8 mouse cellular contexts compared by ENCODE assay signal in genomic region chr13:113615971-113616671, GRCm38 (mm10). TPM values are rescaled to one million over a fixed set of nuclear protein-coding genes. Genes with fewer than 3 reads are reported as not detected.
A peak's percentile ranks its signal among the peaks of the same experiment; 100 is the strongest.
DNase-seq lines count a peak whose midpoint lies in the region; ATAC-seq and TF ChIP-seq lines count a peak whose summit lies in the region.

No protein-coding gene starts in this region.

- no peak for TF ChIP-seq POLR2A in small intestine, adult 2 months (IDR thresholded peaks at IDR 0.05; ENCODE audit: low read depth, low read length)

- intact Hi-C loops in left cerebral cortex, adult 2 months (cut with DNase I), result loop anchor here (2.0 to 5.0 kb wide), 6 partner anchors 27 to 569 kb away; partner anchors contain the start of gene Gpx8

- peak overlapping the region; percentile 96 for H3K27ac ChIP-seq in left cerebral cortex, adult 2 months
- H3K27ac ChIP-seq in hindbrain, embryonic 10.5 days, result peak overlapping the region; percentile 93
- H3K27ac ChIP-seq in limb, embryonic 13.5 days, result peak overlapping the region; percentile 80
- H3K27ac ChIP-seq in small intestine, adult 2 months (ENCODE audit: insufficient read depth, low read depth, low read length), result peak overlapping the region; percentile 56

- peak overlapping the region; percentile 97 for H3K4me2 ChIP-seq in limb, embryonic 13.5 days (replicated peaks)

- WGBS in hindbrain, embryonic 10.5 days, result 12% methylated on average over 8 of the region's 8 CpGs
- 12% methylated on average over 8 of the region's 8 CpGs for WGBS in limb, embryonic 13.5 days
- WGBS in small intestine, adult 2 months, result 15% methylated on average over 8 of the region's 8 CpGs

- TF ChIP-seq CTCF in left cerebral cortex, adult 2 months (IDR thresholded peaks at IDR 0.05), result no peak
- no peak for TF ChIP-seq CTCF in small intestine, adult 2 months (IDR thresholded peaks at IDR 0.05; ENCODE audit: extremely low read depth, insufficient read length, insufficient replicate concordance, low read depth, low read length)

- DNase-seq in left cerebral cortex, adult 2 months (ENCODE audit: extremely low spot score in 1 of 2, low spot score in 2 of 2), result no peak
- DNase-seq in left cerebral cortex, adult 8-10 months (ENCODE audit: low spot score in 2 of 2), result no peak
- peak; percentile 50 for DNase-seq in brain, adult 2 months (ENCODE audit: low read depth, low spot score)
- DNase-seq in hindbrain, embryonic 10.5 days (ENCODE audit: low spot score), result peak; percentile 28
- no peak for DNase-seq in right cerebral cortex, adult 2 months (ENCODE audit: low spot score in 2 of 2)
- no peak for DNase-seq in frontal cortex, postnatal 10 days (ENCODE audit: low spot score in 2 of 2)

- H3K27me3 ChIP-seq in hindbrain, embryonic 10.5 days (ENCODE audit: insufficient read depth, poor library complexity, severe bottlenecking), result no peaks in the 10 kb centered on the region
- no peaks in the 10 kb centered on the region for H3K27me3 ChIP-seq in limb, embryonic 13.5 days
- no peaks in the 10 kb centered on the region for H3K27me3 ChIP-seq in small intestine, adult 2 months (ENCODE audit: control insufficient read depth, insufficient read depth, low read length)

- H3K9me3 ChIP-seq in hindbrain, embryonic 10.5 days, result no peaks in the 10 kb centered on the region
- H3K9me3 ChIP-seq in limb, embryonic 13.5 days, result no peaks in the 10 kb centered on the region

- peak overlapping the region; percentile 96 for H3K9ac ChIP-seq in limb, embryonic 13.5 days

- peaks cover 71% of the 10 kb centered on the region for H3K4me1 ChIP-seq in hindbrain, embryonic 10.5 days (replicated peaks)
- peaks cover 64% of the 10 kb centered on the region for H3K4me1 ChIP-seq in limb, embryonic 13.5 days
- H3K4me1 ChIP-seq in small intestine, adult 2 months (ENCODE audit: control insufficient read depth, insufficient read depth, insufficient read length, low read length), result peaks cover 28% of the 10 kb centered on the region

- H3K4me3 ChIP-seq in left cerebral cortex, adult 2 months, result peak overlapping the region; percentile 82
- H3K4me3 ChIP-seq in hindbrain, embryonic 10.5 days, result peak overlapping the region; percentile 86
- H3K4me3 ChIP-seq in limb, embryonic 13.5 days, result peak overlapping the region; percentile 88
- peak overlapping the region; percentile 80 for H3K4me3 ChIP-seq in small intestine, adult 2 months (ENCODE audit: low read depth, low read length)

- no peak for ATAC-seq in limb, embryonic 13.5 days (ENCODE audit: low FRiP score, low read depth)

- peaks cover 14% of the 10 kb centered on the region; the same call in 1 of the 2 replicates for H3K36me3 ChIP-seq in hindbrain, embryonic 10.5 days
- peaks cover 15% of the 10 kb centered on the region; the same call in 1 of the 2 replicates for H3K36me3 ChIP-seq in limb, embryonic 13.5 days
- 0 out of 2 replicates have a peak, but pooled peaks cover 3% of the 10 kb centered on the region for H3K36me3 ChIP-seq in small intestine, adult 2 months (ENCODE audit: control insufficient read depth, insufficient read depth, low read length)

RNA-seq across cellular contexts. Expression of gene Snx18, which starts 2.2 kb away (rescaled TPM):
- 10 to 100 TPM; 22.6 to 22.8 TPM for total RNA-seq in left cerebral cortex, adult 2 months (2021)
- total RNA-seq in left cerebral cortex, adult 8-10 months (2022), result 10 to 100 TPM; 21.5 to 24.6 (median 22.9) TPM
- 18.1 and 18.4 TPM in 2 replicates for polyA plus RNA-seq in hindbrain, embryonic 10.5 days (2016; fragmentation: Nextera tagmentation; extraction: Ambion mirVana)
- 23.2 and 23.5 TPM in 2 replicates for polyA plus RNA-seq in limb, embryonic 13.5 days (2015; fragmentation: Nextera tagmentation; extraction: Ambion mirVana)
- 9.2 and 11.1 TPM in 2 replicates for polyA plus RNA-seq in small intestine, adult 2 months (2012; rRNA removed)

RNA-seq across cellular contexts. Expression of gene Hspb3, which starts 47.4 kb away (rescaled TPM):
- 1 to 10 TPM; 6.6 to 8.1 TPM for total RNA-seq in left cerebral cortex, adult 2 months (2021)
- total RNA-seq in left cerebral cortex, adult 8-10 months (2022), result 1 to 10 TPM; 3.5 to 6.1 (median 5.2) TPM
- polyA plus RNA-seq in hindbrain, embryonic 10.5 days (2016; fragmentation: Nextera tagmentation; extraction: Ambion mirVana), result 0.21 TPM in 1 of 2 replicates, not detected in the other
- 10.9 TPM in 2 replicates for polyA plus RNA-seq in limb, embryonic 13.5 days (2015; fragmentation: Nextera tagmentation; extraction: Ambion mirVana)
- polyA plus RNA-seq in small intestine, adult 2 months (2012; rRNA removed), result not detected in 2 replicates

Comparison
In these comparisons a context has a peak if more than half of its experiments do, and no peak if none do; other contexts are left out.
1. DNase-seq: peak in brain, adult 2 months (single experiment) and hindbrain, embryonic 10.5 days (single experiment); none in left cerebral cortex, adult 2 months (0 of 2), left cerebral cortex, adult 8-10 months (0 of 2), right cerebral cortex, adult 2 months (0 of 2) and frontal cortex, postnatal 10 days (0 of 2).
2. Peak in every context shown above with its lines, with median percentiles within 50 percentile points of each other: H3K27ac ChIP-seq and H3K4me3 ChIP-seq.